Mouse (Mus musculus) bone marrow macrophage, adult 2 months (primary cell): ENCODE data around the gene Itpr1.

Source experiments
- CTCF ChIP-seq: IDR thresholded peaks from 2 replicates; pipeline ENCODE4 v1.5.1; 2012; ENCODE audit warnings: low read depth, mild to moderate bottlenecking, low read length, moderate library complexity
- POLR2A ChIP-seq: IDR thresholded peaks from 2 replicates; pipeline ENCODE4 v1.6.1; 2012; ENCODE audit warnings: mild to moderate bottlenecking, low read depth, low read length, borderline replicate concordance

GRCm38 (mm10) chr6:108431193-108431592 is 218.3 kb downstream of the Itpr1 start:
- TF ChIP-seq CTCF (no peak), POLR2A (no peak)
